Mouse (Mus musculus) olfactory bulb, adult 2 months (tissue): ENCODE data around the gene Ralbp1.

Experiments used
- CTCF ChIP-seq: fragments of 200-500 bp; IDR thresholded peaks from 2 replicates; pipeline ENCODE4 v1.5.1; 2012; ENCODE audit warnings: low read depth, mild to moderate bottlenecking, low read length, moderate library complexity; ENCODE audit not compliant: insufficient read depth
- POLR2A ChIP-seq: fragments of 200-500 bp; IDR thresholded peaks from 2 replicates; pipeline ENCODE4 v1.6.1; 2012; ENCODE audit warnings: mild to moderate bottlenecking, low read depth, low read length, moderate library complexity; ENCODE audit not compliant: insufficient read depth

DNA sequence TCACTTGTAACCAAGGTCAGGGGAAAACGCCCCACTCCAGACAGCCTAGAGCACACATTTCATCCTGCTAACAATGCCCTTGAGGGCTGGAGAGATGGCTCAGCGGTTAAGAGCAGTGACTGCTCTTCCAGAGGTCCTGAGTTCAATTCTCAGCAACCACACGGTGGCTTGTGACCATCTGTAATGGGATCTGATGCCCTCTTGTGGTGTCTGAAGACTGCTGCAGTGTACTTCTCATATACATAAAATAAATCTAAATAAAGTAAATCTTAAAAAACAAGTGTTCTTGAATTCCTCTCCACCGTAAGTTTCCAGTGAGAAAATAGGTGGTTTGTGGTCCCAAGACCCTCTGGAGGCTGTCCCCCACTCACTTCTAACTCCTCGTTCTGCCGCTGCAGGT, 33.8 kb downstream of the Ralbp1 start:
- no peak for TF ChIP-seq POLR2A
- TF ChIP-seq CTCF: no peak
